Mouse (Mus musculus) left cerebral cortex, adult 2 months (tissue): ENCODE measurements around the gene Gm10277. TPM values are rescaled to one million over a fixed set of nuclear protein-coding genes. Genes with fewer than 3 reads are reported as not detected.

Source experiments
- DNase-seq, 2 experiments: peaks; one replicate each; pipeline ENCODE4 v3.0.0; 2021 to 2022; ENCODE audit warnings: low spot score in 2 of 2, mixed read lengths in 1 of 2; ENCODE audit errors: extremely low spot score in 1 of 2
- H3K27ac ChIP-seq: fragments of 200-600 bp; 2 replicates; pipeline ENCODE4 v1.8.1; 2022
- H3K4me3 ChIP-seq: fragments of 200-600 bp; 2 replicates; pipeline ENCODE4 v1.8.1; 2022
- CTCF ChIP-seq: fragments of 200-600 bp; IDR thresholded peaks from 2 replicates; pipeline ENCODE4 v1.8.1; 2022; ENCODE audit warnings: antibody characterized with exemption, mild to moderate bottlenecking, moderate library complexity
- intact Hi-C: fragments of 180-260 bp; cut with DNase I; formaldehyde crosslinking; loops from one replicate; pipeline ENCODE4 v1.15.1; 2025
- total RNA-seq, 2 experiments: library from RNA; stranded (reverse); gene quantifications; 2 replicates each; pipeline ENCODE4 v1.2.3; 2021

Gm10277 gene
- total RNA-seq, 2 experiments from 2014 or later: not detected

DNA sequence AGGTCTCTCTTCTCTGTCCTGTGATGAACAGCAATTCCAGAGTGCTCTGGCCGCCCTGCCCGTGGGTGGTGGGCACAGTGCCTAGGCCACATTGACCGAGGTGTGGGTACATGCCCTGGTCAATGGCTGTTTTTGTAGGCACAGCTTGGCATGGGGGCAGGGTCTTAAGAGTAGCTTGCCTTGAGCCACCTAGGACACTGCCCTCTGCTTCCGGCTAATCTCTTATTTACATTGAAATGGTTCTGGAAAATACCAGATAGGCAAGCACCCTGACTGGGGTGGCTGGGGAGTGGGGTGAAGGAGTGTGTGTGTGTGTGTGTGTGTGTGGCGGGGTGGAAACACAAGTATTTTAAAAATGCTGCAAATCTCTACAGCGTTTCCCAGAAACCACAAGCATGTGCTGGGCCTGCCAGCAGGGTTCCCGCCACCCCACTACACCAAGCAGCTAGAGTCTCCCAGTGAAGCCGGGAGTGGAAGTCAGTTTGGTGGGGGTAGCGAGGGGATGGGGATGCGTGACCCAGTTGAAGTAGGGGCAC lies 4.3 kb downstream of the Gm10277 start:
- no peak for DNase-seq
- intact Hi-C loops: no loop called here
- peak overlapping the region; percentile 86 for H3K27ac ChIP-seq
- H3K4me3 ChIP-seq: no peak overlapping the region
- TF ChIP-seq CTCF: no peak

DNA sequence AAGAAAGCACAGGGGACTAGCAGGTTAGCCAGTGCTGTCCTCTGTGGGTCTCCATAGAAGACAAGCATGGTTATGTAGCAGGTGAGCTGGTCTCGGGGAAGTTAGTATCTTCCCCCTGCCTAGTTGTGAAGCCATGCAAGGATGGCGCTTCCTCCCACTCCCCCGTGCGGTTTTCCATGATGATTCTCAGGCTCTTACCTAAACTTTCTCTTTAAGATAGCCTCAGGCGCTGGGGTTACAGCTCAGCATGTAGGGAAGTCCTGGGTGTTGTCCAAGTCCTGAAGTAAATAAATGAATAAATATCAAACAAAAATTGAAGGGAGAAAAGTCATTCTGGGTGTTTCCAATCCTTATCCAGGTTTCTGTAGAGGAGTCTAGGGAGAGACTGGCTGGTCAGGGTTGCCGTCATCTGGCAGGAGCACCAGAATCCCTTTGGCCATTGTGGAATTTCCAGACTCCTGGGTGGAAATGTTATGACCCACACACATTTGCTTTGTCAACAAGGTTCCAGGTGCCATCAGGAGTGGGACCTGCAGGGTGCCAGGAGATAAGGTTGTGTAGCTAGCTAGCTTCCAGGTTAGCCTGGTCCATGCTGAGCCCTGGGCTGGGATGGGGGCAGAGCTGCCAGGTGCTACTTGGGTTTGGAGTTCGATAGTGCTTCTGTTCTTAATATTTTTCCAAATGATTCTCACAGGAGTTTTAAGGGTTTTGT lies 5.3 kb downstream of the Gm10277 start:
- no peak overlapping the region for H3K4me3 ChIP-seq
- no peak for TF ChIP-seq CTCF
- H3K27ac ChIP-seq: no peak overlapping the region
- DNase-seq: no peak
- intact Hi-C loops: no loop called here

DNA sequence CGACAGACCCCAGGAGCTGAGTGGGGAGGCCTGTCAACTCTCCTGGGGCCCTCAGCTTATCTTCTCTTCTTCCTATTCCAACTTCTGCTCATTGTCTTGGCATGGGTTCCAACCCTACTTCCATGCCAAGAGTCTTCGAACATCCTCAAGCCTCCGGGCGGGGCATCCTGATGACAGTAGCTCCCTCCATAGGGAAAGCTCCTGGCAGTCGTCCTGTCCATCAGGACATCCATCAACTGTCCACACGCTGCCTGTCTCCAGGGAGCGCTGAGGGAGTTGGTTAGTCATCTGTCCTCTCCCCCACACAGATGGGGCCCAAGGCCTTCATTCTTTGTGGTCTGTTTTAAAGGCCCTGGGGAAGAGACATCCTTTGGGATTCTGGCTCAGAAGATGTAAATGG lies 6.5 kb downstream of the Gm10277 start:
- Histone ChIP-seq H3K4me3 (no peak overlapping the region), H3K27ac (no peak overlapping the region)
- TF ChIP-seq CTCF: no peak
- intact Hi-C loops: no loop called here
- DNase-seq: no peak

DNA sequence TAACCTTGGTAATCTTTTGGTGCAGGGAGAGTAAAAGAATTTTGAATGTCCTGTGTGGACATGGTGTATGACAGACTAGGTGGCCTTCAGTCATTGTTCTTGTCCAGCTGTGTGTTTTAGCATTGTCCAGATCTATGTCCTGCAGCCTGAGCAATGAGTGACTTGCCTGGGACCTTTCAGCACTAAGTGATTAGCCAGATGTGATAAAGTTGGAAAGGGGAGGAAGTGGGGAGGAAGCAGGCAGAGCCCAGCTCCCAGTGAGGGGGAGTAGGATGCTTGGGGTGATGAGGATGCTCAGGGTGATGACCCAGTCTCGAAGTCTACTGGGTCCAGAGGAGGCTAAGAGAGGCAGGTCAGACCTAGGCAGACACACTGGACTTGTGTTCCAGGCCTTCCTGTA lies 8.3 kb downstream of the Gm10277 start:
- H3K27ac ChIP-seq: no peak overlapping the region
- DNase-seq: no peak
- intact Hi-C loops: no loop called here
- no peak overlapping the region for H3K4me3 ChIP-seq
- no peak for TF ChIP-seq CTCF

DNA sequence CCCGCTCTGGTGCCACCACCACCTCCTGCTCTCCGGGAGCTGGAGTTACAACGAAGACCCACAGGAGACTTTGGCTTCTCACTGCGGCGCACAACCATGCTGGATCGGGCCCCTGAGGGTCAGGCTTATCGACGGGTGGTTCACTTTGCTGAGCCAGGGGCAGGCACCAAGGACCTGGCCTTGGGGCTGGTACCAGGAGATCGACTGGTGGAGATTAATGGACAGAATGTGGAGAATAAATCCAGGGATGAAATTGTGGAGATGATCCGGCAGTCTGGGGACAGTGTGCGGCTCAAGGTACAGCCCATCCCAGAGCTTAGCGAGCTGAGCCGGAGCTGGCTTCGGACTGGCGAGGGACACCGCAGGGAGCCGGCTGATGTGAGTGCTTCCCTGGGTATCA lies 9.6 kb downstream of the Gm10277 start:
- intact Hi-C loops: no loop called here
- no peak for DNase-seq
- no peak overlapping the region for H3K4me3 ChIP-seq
- TF ChIP-seq CTCF: no peak
- H3K27ac ChIP-seq: no peak overlapping the region

DNA sequence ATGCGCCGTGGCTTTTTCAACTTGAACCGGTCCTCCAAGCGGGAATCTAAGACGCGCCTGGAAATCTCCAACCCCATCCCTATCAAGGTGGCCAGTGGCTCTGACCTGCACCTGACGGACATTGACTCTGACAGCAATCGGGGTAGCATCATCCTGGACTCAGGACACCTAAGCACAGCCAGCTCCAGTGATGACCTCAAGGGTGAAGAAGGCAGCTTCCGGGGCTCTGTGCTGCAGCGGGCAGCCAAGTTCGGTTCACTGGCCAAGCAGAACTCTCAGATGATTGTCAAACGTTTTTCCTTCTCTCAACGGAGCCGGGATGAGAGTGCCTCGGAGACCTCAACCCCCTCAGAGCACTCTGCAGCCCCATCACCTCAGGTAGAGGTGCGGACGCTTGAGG lies 10.1 kb downstream of the Gm10277 start:
- Histone ChIP-seq H3K4me3 (no peak overlapping the region), H3K27ac (no peak overlapping the region)
- no peak for TF ChIP-seq CTCF
- intact Hi-C loops: no loop called here
- DNase-seq: no peak

DNA sequence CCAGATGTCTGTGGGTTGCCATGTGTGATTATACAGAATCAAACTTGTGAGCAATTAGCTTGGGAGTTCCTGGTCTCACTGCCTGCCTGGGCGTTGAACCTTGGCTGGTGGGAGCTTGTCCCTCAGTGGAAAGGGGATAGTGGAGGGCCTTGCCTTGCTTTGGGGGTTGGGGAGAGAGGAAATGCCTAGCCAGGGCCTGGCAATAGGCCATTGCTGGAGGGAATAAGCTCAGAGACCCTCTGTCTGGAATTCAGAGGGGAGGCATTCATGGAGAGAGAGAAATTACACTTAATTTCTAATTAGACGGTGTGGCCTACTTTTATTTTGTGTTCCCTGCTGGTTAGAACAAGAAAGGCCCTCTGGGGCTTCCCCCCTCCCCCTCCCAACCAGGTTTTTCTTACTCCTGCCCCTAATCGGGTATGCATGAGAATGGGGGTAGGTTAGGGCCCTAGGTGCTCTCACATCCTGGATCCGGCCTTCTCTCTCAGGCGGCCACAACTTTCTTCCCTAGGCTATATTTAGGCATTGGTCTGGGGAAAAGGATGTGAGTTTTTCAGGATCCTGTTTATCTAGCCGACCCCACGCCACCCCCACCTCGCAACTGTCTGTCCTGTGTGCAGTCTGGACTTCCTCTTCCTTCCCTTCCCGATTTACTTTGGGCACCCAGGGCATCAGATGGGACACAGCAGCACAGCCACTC lies 11.7 kb downstream of the Gm10277 start:
- intact Hi-C loops: no loop called here
- H3K4me3 ChIP-seq: no peak overlapping the region
- DNase-seq: no peak
- no peak overlapping the region; the same call in 1 of the 2 replicates for H3K27ac ChIP-seq
- TF ChIP-seq CTCF: no peak

DNA sequence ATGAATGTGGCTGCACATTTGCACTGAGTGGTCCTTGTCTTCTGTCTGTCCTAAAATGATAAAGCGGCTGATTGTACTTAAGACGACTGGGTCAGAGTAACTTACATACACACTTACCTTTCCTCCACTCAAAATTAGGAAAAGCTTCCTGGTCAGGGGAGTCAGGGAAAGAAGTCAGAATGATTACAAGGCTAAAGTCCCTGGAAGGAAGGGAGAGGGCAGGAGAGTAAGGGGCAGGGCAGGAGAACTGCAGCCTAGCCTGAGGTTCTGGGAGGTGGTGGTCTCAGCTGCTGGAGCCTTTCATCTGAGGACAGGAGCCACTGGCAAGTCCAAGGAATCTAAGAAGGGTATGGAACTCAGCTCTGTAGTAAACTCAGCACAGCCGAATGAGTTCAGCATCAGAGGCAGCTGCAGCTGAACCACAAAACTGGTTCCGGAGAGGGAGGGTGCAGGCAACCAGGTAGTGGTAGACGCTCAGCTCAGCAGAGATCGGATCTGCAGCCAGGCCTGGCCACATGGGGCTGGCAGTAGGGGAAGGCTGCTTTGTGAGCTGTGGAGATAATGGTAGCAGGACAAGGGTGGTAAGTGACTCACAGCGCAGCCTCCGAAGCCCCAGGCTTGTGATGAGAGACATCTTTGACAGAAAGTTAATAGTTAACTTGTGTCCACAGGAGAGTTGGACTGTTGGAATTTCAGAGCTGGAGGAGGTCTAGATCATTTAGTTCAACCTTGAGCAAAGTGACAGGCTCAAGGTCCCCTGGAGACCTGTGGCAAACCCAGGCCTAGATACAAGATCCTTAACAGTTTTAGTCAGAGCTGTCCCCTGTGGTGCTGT lies 15.5 kb downstream of the Gm10277 start:
- no peak overlapping the region for H3K4me3 ChIP-seq
- no peak for TF ChIP-seq CTCF
- DNase-seq: no peak
- no peak overlapping the region for H3K27ac ChIP-seq
- intact Hi-C loops: no loop called here

DNA sequence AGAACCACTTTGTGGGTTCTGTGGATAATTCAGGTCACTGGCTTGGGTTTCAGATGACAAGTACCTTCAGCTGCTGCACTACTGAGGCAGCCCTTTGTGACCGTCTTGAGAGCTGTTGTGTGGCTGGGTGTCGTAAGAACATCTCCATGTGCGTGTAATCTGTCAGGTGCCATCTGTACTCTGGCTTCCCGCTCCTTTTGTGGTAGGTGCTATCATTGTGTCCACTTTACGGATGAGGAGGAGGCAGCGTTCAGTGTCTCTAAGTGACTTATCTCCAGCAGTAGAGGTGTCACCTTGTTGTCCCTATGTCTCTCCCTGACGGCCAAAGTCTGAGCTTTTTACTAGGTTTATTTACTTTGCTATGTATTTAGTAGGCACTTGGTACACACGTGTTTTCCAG lies 17.2 kb downstream of the Gm10277 start:
- no peak for DNase-seq
- TF ChIP-seq CTCF: no peak
- Histone ChIP-seq H3K4me3 (no peak overlapping the region), H3K27ac (no peak overlapping the region)
- intact Hi-C loops: no loop called here

DNA sequence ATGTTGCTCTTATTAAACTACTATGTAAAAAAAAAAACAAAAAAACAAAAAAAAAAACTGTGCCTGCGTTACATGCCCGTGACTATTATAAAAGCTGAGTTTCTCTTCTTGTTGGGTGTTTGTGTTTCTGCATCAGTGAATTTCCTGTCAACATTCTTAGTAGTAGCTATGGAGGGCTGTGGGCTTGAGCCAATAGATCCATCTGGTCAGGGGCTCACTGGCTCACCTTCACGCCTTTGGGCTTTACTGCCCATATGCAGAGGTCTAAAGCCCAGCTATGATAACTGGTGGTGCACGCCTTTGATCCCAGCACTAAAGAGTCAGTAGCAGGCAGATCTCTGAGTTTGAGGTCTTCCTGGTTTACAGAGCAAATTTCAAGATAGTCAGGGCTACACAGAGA lies 18.1 kb downstream of the Gm10277 start:
- no peak overlapping the region for H3K4me3 ChIP-seq
- no peak for DNase-seq
- intact Hi-C loops: no loop called here
- TF ChIP-seq CTCF: no peak
- no peak overlapping the region for H3K27ac ChIP-seq

DNA sequence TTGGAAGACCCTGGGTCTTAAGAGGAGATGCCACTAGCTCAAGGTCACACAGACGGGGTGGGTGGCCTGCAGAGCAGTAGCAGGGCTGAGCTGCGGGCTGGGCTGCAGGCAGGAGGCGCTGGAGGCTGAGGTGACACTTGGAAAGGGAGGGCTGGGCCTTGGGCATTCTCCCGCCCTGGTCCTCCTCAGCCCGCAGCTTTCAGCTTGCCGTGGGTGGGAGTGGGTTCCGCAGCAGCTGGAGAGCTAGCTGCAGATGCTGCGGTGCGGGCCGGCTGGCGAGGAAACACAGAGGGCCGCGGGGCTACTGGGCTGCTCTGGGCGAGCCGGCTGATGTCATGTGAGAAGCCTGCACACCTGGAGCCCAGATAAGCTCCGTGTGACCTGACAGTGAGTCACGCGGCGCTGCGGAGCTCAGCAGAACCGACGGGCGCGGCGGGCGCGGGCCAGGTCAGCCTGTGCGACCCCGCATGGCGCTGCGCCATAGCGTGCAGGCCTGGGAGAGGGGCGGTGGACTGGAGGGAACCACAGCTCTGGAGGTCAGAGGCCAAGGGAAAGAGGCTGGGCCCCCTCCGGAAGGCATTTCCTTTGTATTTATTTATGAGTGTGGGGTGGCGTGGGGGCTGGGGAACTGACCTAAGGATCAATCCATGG lies 21.1 kb downstream of the Gm10277 start:
- TF ChIP-seq CTCF: peak; percentile 54
- DNase-seq: peak; percentile 50 to 56
- peak overlapping the region; percentile 97 for H3K27ac ChIP-seq
- peak overlapping the region; percentile 84 for H3K4me3 ChIP-seq
- intact Hi-C loops: no loop called here
